ENCODE assay signal across 7 mouse cellular contexts in the genomic region with DNA sequence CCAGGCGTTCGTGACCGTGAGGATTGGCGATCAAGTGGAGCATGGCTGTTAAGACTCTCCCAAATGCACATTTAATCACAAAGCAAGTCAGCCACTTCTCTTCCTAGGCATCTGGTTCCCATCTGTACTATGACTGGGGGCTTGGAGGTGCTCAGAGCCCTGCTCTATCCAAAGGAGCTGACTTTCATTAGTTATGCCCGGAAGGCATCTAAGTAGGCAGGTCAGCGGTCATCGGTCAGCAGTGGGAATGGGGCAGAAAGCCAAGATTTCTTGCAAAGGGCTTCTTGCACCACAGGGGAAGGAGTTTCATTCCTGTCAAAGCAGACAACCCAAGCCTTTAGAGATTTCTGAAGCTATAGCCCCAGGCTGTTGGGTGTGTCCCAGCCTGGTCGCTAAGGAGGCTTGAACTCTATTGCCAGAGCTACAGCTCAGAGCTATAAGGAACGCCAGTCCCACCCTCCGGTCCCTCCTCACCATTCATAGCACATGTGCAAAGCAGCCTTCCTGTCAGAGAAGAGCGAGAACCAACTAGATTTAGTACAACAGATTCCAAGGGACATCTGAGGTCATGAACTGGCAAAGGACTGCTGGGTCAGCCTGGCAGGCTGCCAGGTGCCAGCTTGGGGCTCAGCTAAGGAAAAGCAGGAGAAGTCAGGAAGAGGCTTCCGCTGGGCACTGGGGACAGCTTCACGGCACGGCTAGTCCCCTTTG.
A peak's percentile ranks its signal among the peaks of the same experiment; 100 is the strongest.
DNase-seq lines count a peak whose midpoint lies in the region; ATAC-seq lines count a peak whose summit lies in the region.

No protein-coding gene starts in this region.

- 0 out of 2 replicates have a peak, but pooled peaks cover 2% of the 10 kb centered on the region for H3K27me3 ChIP-seq in forebrain, embryonic 13.5 days

- WGBS in forebrain, embryonic 13.5 days: 85% methylated on average over 14 of the region's 14 CpGs

- no peaks in the 10 kb centered on the region for H3K36me3 ChIP-seq in forebrain, embryonic 13.5 days (ENCODE audit: poor library complexity, severe bottlenecking)

- H3K9me3 ChIP-seq in forebrain, embryonic 13.5 days (replicated peaks): no peaks in the 10 kb centered on the region

- H3K27ac ChIP-seq in forebrain, embryonic 13.5 days: no peak overlapping the region

- H3K4me1 ChIP-seq in forebrain, embryonic 13.5 days: no peaks in the 10 kb centered on the region

- no peak overlapping the region for H3K4me2 ChIP-seq in forebrain, embryonic 13.5 days

- H3K9ac ChIP-seq in forebrain, embryonic 13.5 days: no peak overlapping the region

- peak; percentile 93 for DNase-seq in adipocyte (ENCODE audit: low spot score)
- peak; percentile 61 for DNase-seq in gastrocnemius, postnatal 25 days
- peak; percentile 72 for DNase-seq in kidney, postnatal 10 days
- DNase-seq in retina, postnatal 7 days (ENCODE audit: low read depth, low spot score): peak; percentile 14

- no peak overlapping the region for H3K4me3 ChIP-seq in forebrain, embryonic 13.5 days

- ATAC-seq in cerebellum, adult (ENCODE audit: insufficient number of reproducible peaks, low FRiP score, low TSS enrichment): peak; percentile 37
- no peak for ATAC-seq in forebrain, embryonic 13.5 days
- ATAC-seq in megakaryocyte-erythroid progenitor cell, adult 5-6 weeks (replicated peaks; ENCODE audit: low FRiP score, low TSS enrichment, poor library complexity, severe bottlenecking): no peak

Comparison
In these comparisons a context has a peak if more than half of its experiments do, and no peak if none do; other contexts are left out.
1. DNase-seq: peak in every context shown above with its lines; median percentile 93 in adipocyte; 72 in kidney, postnatal 10 days; 61 in gastrocnemius, postnatal 25 days; 14 in retina, postnatal 7 days.